In the genomic region with DNA sequence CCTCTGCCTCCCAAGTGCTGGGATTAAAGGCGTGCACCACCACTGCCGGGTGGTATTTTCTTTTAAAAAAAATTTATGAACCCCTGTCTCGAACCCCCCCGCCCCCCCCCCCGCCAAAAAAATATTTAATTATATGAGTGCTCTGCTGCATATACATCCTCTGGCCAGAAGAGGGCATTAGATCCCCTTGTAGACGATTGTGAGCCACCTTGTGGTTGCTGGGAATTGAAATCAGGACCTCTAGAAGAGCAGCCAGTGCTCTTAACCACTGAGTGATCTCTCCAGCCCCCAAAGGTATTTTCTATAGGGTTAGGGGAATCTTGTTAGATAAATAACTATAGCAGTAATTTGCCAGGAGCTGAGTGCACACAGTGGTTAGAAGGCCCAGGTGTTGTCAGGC, we compare ENCODE assay signal across 8 mouse cellular contexts. TPM values are rescaled to one million over a fixed set of nuclear protein-coding genes. Genes with fewer than 3 reads are reported as not detected.
DNase-seq lines count a peak whose midpoint lies in the region.

No protein-coding gene starts in this region.

- peak; percentile 31 for DNase-seq in layer of hippocampus, adult 11-12 months (ENCODE audit: low spot score)
- DNase-seq in layer of hippocampus, adult 9-11 months = no peak
- peak; percentile 66 for DNase-seq in MN1 (ENCODE audit: low spot score)
- DNase-seq in embryo, embryonic 10.5 days (ENCODE audit: low spot score) = peak; percentile 73
- peak; percentile 75 for DNase-seq in lung, postnatal 36 days
- DNase-seq in frontal cortex, postnatal 25 days (ENCODE audit: low spot score in 2 of 2) = no peak
- no peak for DNase-seq in gastrocnemius, postnatal 14 days
- no peak for DNase-seq in right cerebral cortex, postnatal 14 days

- intact Hi-C loops in gastrocnemius, postnatal 14 days (cut with DNase I; ENCODE audit: low total_unique reads) = no loop called here

RNA-seq across cellular contexts. Expression of gene Ube2l3, which starts 2.5 kb away (rescaled TPM):
- 100 to 1,000 TPM; 144 TPM for total RNA-seq in gastrocnemius, postnatal 14 days (2021)

RNA-seq across cellular contexts. Expression of gene Rimbp3, which starts 3.4 kb away (rescaled TPM):
- under 1 TPM in 1 of 2 experiments, not detected in 1; 0.10 TPM for total RNA-seq in gastrocnemius, postnatal 14 days (2021)

RNA-seq across cellular contexts. Expression of gene Hic2, which starts 28.4 kb away (rescaled TPM):
- total RNA-seq in gastrocnemius, postnatal 14 days (2021) = 1 to 10 TPM; 1.1 to 1.2 TPM

RNA-seq across cellular contexts. Expression of gene Ccdc116, which starts 58.0 kb away (rescaled TPM):
- under 1 TPM in 1 of 2 experiments, not detected in 1; 0.13 TPM for total RNA-seq in gastrocnemius, postnatal 14 days (2021)

Comparison
In these comparisons a context has a peak if more than half of its experiments do, and no peak if none do; other contexts are left out.
1. DNase-seq: peak in layer of hippocampus, adult 11-12 months (single experiment), MN1 (single experiment), embryo, embryonic 10.5 days (single experiment) and lung, postnatal 36 days (single experiment); none in layer of hippocampus, adult 9-11 months (single experiment), frontal cortex, postnatal 25 days (0 of 2), gastrocnemius, postnatal 14 days (single experiment) and right cerebral cortex, postnatal 14 days (single experiment).